Mouse (Mus musculus): ENCODE data around the gene Tmem150a. TPM values are rescaled to one million over a fixed set of nuclear protein-coding genes. Genes with fewer than 3 reads are reported as not detected.

Gene Tmem150a
- polyA plus RNA-seq, 1 experiment, result 0.44 TPM

DNA sequence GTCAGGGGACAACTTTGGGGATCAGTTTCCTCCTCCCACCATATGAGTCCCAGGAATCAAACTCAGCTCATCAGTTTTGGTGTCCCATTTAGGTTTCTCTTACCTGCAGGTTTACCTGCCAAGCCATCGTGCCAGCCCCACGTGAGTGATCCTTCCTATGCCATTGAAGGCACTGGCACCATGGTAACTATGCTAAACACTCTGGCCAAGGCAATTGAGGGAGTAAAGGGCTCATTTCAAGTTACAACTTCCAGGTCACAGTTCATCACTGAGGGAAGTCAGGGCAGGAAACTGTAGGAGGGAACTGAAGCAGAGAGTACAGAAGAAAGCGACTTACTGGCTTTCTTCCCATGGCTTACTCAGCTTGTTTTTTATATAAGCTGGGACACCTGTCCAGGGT is 11.1 kb downstream of the Tmem150a start:
- Histone ChIP-seq H3K4me1 (ENCODE audit: control insufficient read depth) (peaks cover 42% of the 10 kb centered on the region), H3K36me3 (ENCODE audit: control insufficient read depth) (peaks cover 36% of the 10 kb centered on the region), H3K9me3 (ENCODE audit: control insufficient read depth, low read length) (no peaks in the 10 kb centered on the region), H3K27me3 (ENCODE audit: control insufficient read depth) (no peaks in the 10 kb centered on the region), H3K4me3 (replicated peaks) (no peak overlapping the region)
- TF ChIP-seq TAL1 (IDR thresholded peaks at IDR 0.05; ENCODE audit: low read length) (no peak), GATA1 (IDR thresholded peaks at IDR 0.05; ENCODE audit: low read length) (no peak)

- TF ChIP-seq TAL1 (IDR thresholded peaks at IDR 0.05; ENCODE audit: low read length), result no peak
- no peak for TF ChIP-seq GATA1 (IDR thresholded peaks at IDR 0.05; ENCODE audit: low read length)
- Histone ChIP-seq H3K4me3 (replicated peaks) (no peak within 1 kb of the TSS), H3K27me3 (ENCODE audit: control insufficient read depth) (no peaks in the 10 kb centered on the region), H3K4me1 (ENCODE audit: control insufficient read depth) (peaks cover 41% of the 10 kb centered on the region), H3K36me3 (ENCODE audit: control insufficient read depth) (peaks cover 41% of the 10 kb centered on the region), H3K9me3 (ENCODE audit: control insufficient read depth, low read length) (no peaks in the 10 kb centered on the region)
Observed at GRCm38 (mm10) chr6:72366844-72367443, 11.7 kb downstream of the Tmem150a start, which contains the start of gene Rnf181. Rnf181 (minus strand) TSS chr6:72366956.

- H3K4me1 ChIP-seq (ENCODE audit: control insufficient read depth), result peaks cover 45% of the 10 kb centered on the region
- H3K27me3 ChIP-seq (ENCODE audit: control insufficient read depth), result no peaks in the 10 kb centered on the region
- TF ChIP-seq GATA1 (IDR thresholded peaks at IDR 0.05; ENCODE audit: low read length) (no peak), TAL1 (IDR thresholded peaks at IDR 0.05; ENCODE audit: low read length) (no peak)
- no peaks in the 10 kb centered on the region for H3K9me3 ChIP-seq (ENCODE audit: control insufficient read depth, low read length)
- H3K36me3 ChIP-seq (ENCODE audit: control insufficient read depth), result peaks cover 46% of the 10 kb centered on the region
- no peak overlapping the region for H3K4me3 ChIP-seq (replicated peaks)
Observed at GRCm38 (mm10) chr6:72367460-72367974, 12.3 kb downstream of the Tmem150a start.

DNA sequence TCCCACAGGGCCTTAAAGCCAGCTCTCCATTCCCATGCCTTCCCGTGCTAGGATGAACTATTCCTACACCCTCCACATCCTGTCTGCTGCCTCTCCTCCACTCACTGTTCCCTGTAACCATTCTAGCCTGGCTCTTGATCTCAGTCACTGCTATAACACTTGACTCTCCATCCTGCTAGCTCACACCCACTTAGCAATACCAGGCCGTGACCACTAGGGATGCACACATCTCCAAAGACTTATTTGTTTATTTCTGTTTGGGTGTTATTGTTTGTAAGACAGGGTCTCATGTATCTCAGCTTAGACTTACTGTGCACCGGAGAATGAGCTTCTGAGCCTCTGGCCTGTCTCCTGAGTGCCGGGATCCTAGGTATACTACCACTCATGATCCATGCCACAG is 14.3 kb downstream of the Tmem150a start:
- Histone ChIP-seq H3K27me3 (ENCODE audit: control insufficient read depth) (no peaks in the 10 kb centered on the region), H3K36me3 (ENCODE audit: control insufficient read depth) (peaks cover 64% of the 10 kb centered on the region), H3K4me3 (replicated peaks) (no peak overlapping the region), H3K9me3 (ENCODE audit: control insufficient read depth, low read length) (no peaks in the 10 kb centered on the region), H3K4me1 (ENCODE audit: control insufficient read depth) (peaks cover 48% of the 10 kb centered on the region)
- TF ChIP-seq TAL1 (IDR thresholded peaks at IDR 0.05; ENCODE audit: low read length), result no peak
- no peak for TF ChIP-seq GATA1 (IDR thresholded peaks at IDR 0.05; ENCODE audit: low read length)

DNA sequence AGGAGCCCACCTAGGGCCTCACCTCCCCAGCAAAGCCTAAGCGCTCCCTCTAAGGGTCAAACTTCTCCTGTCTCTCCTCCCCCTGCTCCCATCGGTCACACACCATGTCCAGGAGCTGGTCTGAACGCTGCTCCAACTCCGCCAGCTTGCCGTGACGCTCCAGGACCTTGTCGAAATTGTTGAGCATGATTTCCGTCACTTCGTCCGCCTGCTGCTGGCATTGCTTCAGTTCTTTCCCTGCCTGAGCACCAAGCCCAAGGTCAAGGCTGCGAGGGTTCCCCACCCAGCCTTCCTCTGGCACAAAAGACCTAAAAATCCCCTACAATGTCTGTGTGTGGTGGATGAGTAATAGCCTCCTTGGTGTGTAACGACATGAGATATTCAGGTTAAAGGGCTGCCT is 14.8 kb downstream of the Tmem150a start:
- H3K4me1 ChIP-seq (ENCODE audit: control insufficient read depth), result peaks cover 50% of the 10 kb centered on the region
- H3K4me3 ChIP-seq (replicated peaks), result no peak overlapping the region
- no peaks in the 10 kb centered on the region for H3K9me3 ChIP-seq (ENCODE audit: control insufficient read depth, low read length)
- TF ChIP-seq TAL1 (IDR thresholded peaks at IDR 0.05; ENCODE audit: low read length) (no peak), GATA1 (IDR thresholded peaks at IDR 0.05; ENCODE audit: low read length) (no peak)
- H3K27me3 ChIP-seq (ENCODE audit: control insufficient read depth), result no peaks in the 10 kb centered on the region
- H3K36me3 ChIP-seq (ENCODE audit: control insufficient read depth), result peaks cover 66% of the 10 kb centered on the region

GRCm38 (mm10) chr6:72371147-72371546 is 15.9 kb downstream of the Tmem150a start:
- Histone ChIP-seq H3K27me3 (ENCODE audit: control insufficient read depth) (no peaks in the 10 kb centered on the region), H3K4me1 (ENCODE audit: control insufficient read depth) (peaks cover 58% of the 10 kb centered on the region), H3K36me3 (ENCODE audit: control insufficient read depth) (peaks cover 73% of the 10 kb centered on the region), H3K9me3 (ENCODE audit: control insufficient read depth, low read length) (no peaks in the 10 kb centered on the region), H3K4me3 (replicated peaks) (no peak overlapping the region)
- TF ChIP-seq GATA1 (IDR thresholded peaks at IDR 0.05; ENCODE audit: low read length) (no peak), TAL1 (IDR thresholded peaks at IDR 0.05; ENCODE audit: low read length) (no peak)

GRCm38 (mm10) chr6:72371571-72371970 is 16.3 kb downstream of the Tmem150a start:
- no peak for TF ChIP-seq GATA1 (IDR thresholded peaks at IDR 0.05; ENCODE audit: low read length)
- TF ChIP-seq TAL1 (IDR thresholded peaks at IDR 0.05; ENCODE audit: low read length), result no peak
- Histone ChIP-seq H3K27me3 (ENCODE audit: control insufficient read depth) (no peaks in the 10 kb centered on the region), H3K36me3 (ENCODE audit: control insufficient read depth) (peaks cover 76% of the 10 kb centered on the region), H3K4me1 (ENCODE audit: control insufficient read depth) (peaks cover 60% of the 10 kb centered on the region), H3K4me3 (replicated peaks) (no peak overlapping the region), H3K9me3 (ENCODE audit: control insufficient read depth, low read length) (no peaks in the 10 kb centered on the region)

DNA sequence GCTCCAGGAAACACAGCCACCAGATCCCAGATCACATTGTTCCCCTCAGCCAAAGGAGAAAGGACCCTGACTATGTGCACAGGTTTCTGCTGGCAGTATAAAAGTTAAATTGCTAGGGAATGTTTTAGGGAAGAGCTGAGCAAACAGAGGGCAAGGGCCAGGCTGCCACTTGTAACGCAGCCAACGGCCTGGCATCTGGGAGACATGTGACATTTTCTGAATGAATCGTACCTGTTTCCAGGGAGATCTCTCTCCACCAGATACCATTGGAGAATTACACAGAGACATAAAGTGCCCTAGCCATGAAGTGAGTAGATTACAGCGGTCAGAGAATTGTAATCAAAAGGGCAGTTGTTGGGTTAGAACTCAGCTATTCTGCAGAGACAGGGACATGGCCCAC is 17.9 kb downstream of the Tmem150a start:
- Histone ChIP-seq H3K4me3 (replicated peaks) (no peak overlapping the region), H3K4me1 (ENCODE audit: control insufficient read depth) (peaks cover 70% of the 10 kb centered on the region)

GRCm38 (mm10) chr6:72374206-72374605 is 19.0 kb downstream of the Tmem150a start:
- Histone ChIP-seq H3K9me3 (ENCODE audit: control insufficient read depth, low read length) (no peaks in the 10 kb centered on the region), H3K4me1 (ENCODE audit: control insufficient read depth) (peaks cover 80% of the 10 kb centered on the region), H3K4me3 (replicated peaks) (no peak overlapping the region), H3K36me3 (ENCODE audit: control insufficient read depth) (peaks cover 81% of the 10 kb centered on the region), H3K27me3 (ENCODE audit: control insufficient read depth) (no peaks in the 10 kb centered on the region)
- TF ChIP-seq TAL1 (IDR thresholded peaks at IDR 0.05; ENCODE audit: low read length) (no peak), GATA1 (IDR thresholded peaks at IDR 0.05; ENCODE audit: low read length) (no peak)

More for the DNA sequence above, 17.9 kb downstream of the Tmem150a start:
- Histone ChIP-seq H3K27me3 (ENCODE audit: control insufficient read depth) (no peaks in the 10 kb centered on the region), H3K36me3 (ENCODE audit: control insufficient read depth) (peaks cover 85% of the 10 kb centered on the region), H3K9me3 (ENCODE audit: control insufficient read depth, low read length) (no peaks in the 10 kb centered on the region)
- TF ChIP-seq GATA1 (IDR thresholded peaks at IDR 0.05; ENCODE audit: low read length) (no peak), TAL1 (IDR thresholded peaks at IDR 0.05; ENCODE audit: low read length) (no peak)
